Mouse (Mus musculus) testis, adult 2 months (tissue): Measurements from ENCODE around the gene March8. TPM values are rescaled to one million over a fixed set of nuclear protein-coding genes. Genes with fewer than 3 reads are reported as not detected.
"Not testable (repeated sequence)": the region's sequence is repeated elsewhere in the genome, so short reads cannot be mapped to it uniquely, and the experiment has no call there.

Experiments
- H3K27ac ChIP-seq: fragments of 200-500 bp; 2 replicates; pipeline ENCODE4 v1.5.1; 2012; ENCODE audit warnings: low read depth, low read length; ENCODE audit not compliant: control insufficient read depth, insufficient read depth
- H3K27me3 ChIP-seq: fragments of 200-500 bp; 2 replicates; pipeline ENCODE4 v1.6.1; 2012; ENCODE audit warnings: mild to moderate bottlenecking, low read length, moderate library complexity; ENCODE audit not compliant: control insufficient read depth, insufficient read depth
- H3K36me3 ChIP-seq: fragments of 200-500 bp; 2 replicates; pipeline ENCODE4 v1.6.1; 2012; ENCODE audit warnings: mild to moderate bottlenecking, low read length; ENCODE audit not compliant: control insufficient read depth, insufficient read depth
- H3K4me1 ChIP-seq: fragments of 200-500 bp; 2 replicates; pipeline ENCODE4 v1.6.1; 2012; ENCODE audit warnings: low read length; ENCODE audit not compliant: control insufficient read depth, insufficient read depth
- H3K4me3 ChIP-seq: fragments of 200-500 bp; 2 replicates; pipeline ENCODE4 v1.5.1; 2012; ENCODE audit warnings: low read depth, mild to moderate bottlenecking, low read length, moderate library complexity, mixed read lengths; ENCODE audit not compliant: control insufficient read depth
- CTCF ChIP-seq: fragments of 200-500 bp; IDR thresholded peaks from 2 replicates; pipeline ENCODE4 v1.5.1; 2012; ENCODE audit warnings: low read depth, mild to moderate bottlenecking, inconsistent platforms, low read length, moderate library complexity; ENCODE audit not compliant: control insufficient read depth, insufficient read depth, insufficient replicate concordance
- POLR2A ChIP-seq: fragments of 200-500 bp; IDR thresholded peaks from 2 replicates; pipeline ENCODE4 v1.6.1; 2012; ENCODE audit warnings: low read depth, mild to moderate bottlenecking, inconsistent platforms, low read length, moderate library complexity; ENCODE audit not compliant: control insufficient read depth
- polyA plus RNA-seq: library from polyadenylated mRNA; depleted of rRNA; stranded (reverse); fragments of >200 nt; gene quantifications from 2 replicates; pipeline ENCODE4 v1.2.3, GENCODE M21; 2012

March8 gene
- polyA plus RNA-seq, 1 experiment, result 20.0 TPM

DNA sequence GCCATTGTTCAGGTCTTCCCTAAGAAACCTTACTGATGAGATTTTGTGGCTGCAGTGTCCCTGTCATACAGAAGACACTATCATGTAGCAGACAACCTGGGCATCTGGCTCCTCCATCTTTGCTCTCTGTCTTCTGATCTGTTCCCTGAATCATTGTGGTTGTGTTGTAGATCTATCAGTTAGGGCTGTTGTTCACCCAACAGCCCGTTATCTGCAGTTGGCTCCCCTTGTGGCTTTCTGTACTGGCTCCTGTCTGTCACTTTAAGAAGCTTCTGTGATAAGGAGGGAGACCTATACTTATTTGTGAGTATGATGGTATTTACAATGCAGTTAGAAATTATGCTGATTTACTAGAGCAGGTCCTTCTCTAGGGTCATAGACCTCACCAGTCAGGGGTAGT is 2.7 kb downstream of the March8 start:
- no peak overlapping the region for H3K4me3 ChIP-seq
- TF ChIP-seq POLR2A (no peak), CTCF (no peak)
- H3K27me3 ChIP-seq, result no peaks in the 10 kb centered on the region
- H3K27ac ChIP-seq, result no peak overlapping the region
- no peaks in the 10 kb centered on the region for H3K36me3 ChIP-seq
- H3K4me1 ChIP-seq, result no peaks in the 10 kb centered on the region; the same call in 1 of the 2 replicates

DNA sequence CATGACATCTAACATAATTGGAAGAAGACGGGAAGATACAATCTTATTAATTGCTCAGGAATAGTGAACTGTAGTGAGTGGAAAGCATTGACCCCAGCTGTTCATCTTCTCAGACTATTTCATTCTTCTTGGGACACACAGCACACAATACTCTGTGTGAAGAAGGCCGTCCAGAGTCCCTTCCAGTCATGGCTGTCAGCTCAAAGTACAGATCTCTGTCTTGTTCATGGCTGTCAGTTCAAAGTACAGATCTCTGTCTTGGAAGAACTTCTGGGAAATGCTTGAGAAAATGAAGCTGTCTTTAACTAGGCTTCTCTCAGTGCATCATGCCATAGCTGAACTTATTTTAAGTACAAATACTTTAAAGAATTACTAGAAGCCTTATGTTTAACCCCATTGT is 10.1 kb downstream of the March8 start:
- Histone ChIP-seq H3K27me3 (no peaks in the 10 kb centered on the region), H3K4me1 (no peaks in the 10 kb centered on the region), H3K36me3 (no peaks in the 10 kb centered on the region), H3K4me3 (no peak overlapping the region), H3K27ac (no peak overlapping the region)
- TF ChIP-seq CTCF, result no peak
- TF ChIP-seq POLR2A, result no peak

DNA sequence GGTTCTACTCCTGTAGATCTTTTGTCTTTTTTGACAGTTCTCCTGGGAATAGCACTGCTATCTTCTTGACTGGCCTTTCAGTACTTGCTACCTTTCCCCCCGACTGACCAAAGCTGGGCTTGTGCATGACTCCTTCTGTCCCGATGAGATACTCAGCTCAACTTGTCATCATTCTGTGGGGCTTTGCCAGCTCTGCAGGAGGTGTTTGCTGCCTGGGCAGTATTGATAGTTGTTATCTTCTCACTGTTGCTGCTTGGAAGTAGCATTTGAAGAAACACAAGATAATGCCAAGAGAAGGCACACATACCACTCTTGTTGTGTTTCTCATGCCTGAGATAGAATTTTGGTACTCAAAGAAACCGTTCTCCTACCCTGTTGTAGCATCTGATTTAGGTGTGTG is 12.2 kb downstream of the March8 start:
- no peaks in the 10 kb centered on the region for H3K4me1 ChIP-seq
- H3K27me3 ChIP-seq, result no peaks in the 10 kb centered on the region
- no peaks in the 10 kb centered on the region for H3K36me3 ChIP-seq
- TF ChIP-seq POLR2A (no peak), CTCF (no peak)
- no peak overlapping the region for H3K27ac ChIP-seq
- H3K4me3 ChIP-seq, result no peak overlapping the region

DNA sequence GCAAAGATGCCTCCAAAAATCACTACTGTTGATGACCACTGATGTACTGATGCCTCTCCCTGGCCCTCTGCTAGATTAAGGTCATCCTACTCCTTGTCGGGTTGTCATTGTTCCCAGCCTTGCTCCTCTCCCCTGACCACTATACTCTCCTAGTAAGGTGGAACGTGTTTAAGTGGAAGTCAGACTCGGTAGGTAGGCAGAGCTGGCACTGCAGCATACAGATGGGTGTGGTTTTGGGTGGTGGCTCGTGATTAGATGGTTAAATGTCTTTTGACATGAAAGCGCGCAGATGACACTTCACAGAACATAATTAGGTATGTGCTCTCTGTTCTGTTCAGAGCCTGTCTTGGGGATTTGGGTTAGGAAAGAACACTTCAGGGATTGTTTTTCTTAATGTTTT is 12.8 kb downstream of the March8 start:
- Histone ChIP-seq H3K36me3 (no peaks in the 10 kb centered on the region), H3K4me3 (no peak overlapping the region)
- TF ChIP-seq CTCF (no peak), POLR2A (no peak)

DNA sequence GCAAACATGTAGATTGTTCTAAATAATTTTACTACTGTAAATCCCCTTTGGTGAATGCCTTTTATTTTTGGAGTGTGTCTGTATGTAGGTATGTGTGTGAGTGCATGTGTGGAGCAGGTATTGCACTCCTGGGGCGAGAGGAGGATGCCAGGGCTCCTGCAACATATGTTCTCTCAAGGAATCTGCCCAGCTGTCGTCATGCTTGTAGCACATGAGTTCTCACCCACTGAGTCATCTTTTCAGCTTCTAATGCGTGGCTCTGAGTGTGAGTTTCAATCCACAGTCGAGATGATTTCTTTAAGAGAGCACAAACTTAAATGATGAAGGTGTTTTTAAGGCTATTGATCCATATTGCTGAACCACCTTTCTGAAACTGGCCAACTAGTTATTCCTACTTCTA is 13.7 kb downstream of the March8 start:
- H3K4me1 ChIP-seq, result no peaks in the 10 kb centered on the region
- TF ChIP-seq CTCF (no peak), POLR2A (no peak)
- no peaks in the 10 kb centered on the region for H3K36me3 ChIP-seq
- H3K4me3 ChIP-seq, result no peak overlapping the region
- no peak overlapping the region for H3K27ac ChIP-seq
- no peaks in the 10 kb centered on the region for H3K27me3 ChIP-seq

More for the DNA sequence above, 12.8 kb downstream of the March8 start:
- Histone ChIP-seq H3K27ac (no peak overlapping the region), H3K4me1 (no peaks in the 10 kb centered on the region), H3K27me3 (no peaks in the 10 kb centered on the region)

DNA sequence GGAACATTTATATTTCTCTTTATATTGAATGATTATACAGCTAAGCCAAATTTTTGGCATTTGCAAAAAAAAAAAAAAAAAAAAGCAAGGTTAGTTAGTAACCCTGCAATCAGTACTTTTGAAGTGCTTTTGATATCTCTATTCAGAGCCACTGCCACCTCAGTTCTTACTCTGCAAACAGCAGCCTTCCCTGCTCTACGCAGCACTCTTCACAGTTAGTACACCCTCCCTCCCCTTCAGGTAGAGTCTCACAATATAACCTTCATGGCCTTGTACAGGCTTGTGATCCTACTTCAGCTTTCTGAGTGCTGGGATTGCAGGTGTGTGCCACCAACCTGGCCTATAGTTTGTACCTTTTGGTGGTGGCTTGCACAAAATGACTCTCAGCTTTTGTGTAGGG is 15.6 kb downstream of the March8 start:
- TF ChIP-seq CTCF, result no peak
- TF ChIP-seq POLR2A, result no peak
- no peaks in the 10 kb centered on the region for H3K36me3 ChIP-seq

DNA sequence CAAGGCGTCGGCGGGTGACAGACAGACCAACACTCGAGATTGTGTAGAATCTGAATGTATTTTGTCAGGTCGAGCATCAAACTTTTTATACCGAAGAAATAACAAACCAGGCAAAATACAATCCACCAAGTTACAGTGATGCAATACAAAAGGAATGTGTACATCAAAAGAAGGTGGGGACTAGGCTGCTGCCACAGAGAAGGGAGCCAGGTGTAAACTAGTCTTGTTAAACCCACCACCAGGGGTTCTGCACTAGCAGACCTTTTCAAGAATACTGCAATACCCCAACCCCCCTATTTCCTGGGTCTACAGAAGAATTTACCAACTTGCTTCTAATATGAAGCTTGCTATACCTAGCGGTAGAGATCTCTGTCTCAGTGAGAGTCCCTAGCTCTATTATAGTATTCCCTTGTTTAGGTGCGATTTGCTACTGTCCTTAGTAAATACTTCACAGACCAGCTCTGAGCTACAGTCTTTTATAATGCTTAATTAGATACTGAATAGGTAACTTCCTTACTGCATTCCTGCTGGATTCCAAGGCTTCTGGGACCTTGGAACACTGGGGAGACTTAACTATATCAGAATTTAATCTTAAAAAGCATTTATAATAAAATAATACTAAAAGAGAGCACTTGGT is 18.6 kb downstream of the March8 start:
- not testable (repeated sequence) for H3K27ac ChIP-seq

More for the DNA sequence above, 15.6 kb downstream of the March8 start:
- Histone ChIP-seq H3K27ac (no peak overlapping the region), H3K4me1 (no peaks in the 10 kb centered on the region), H3K4me3 (no peak overlapping the region), H3K27me3 (no peaks in the 10 kb centered on the region)

DNA sequence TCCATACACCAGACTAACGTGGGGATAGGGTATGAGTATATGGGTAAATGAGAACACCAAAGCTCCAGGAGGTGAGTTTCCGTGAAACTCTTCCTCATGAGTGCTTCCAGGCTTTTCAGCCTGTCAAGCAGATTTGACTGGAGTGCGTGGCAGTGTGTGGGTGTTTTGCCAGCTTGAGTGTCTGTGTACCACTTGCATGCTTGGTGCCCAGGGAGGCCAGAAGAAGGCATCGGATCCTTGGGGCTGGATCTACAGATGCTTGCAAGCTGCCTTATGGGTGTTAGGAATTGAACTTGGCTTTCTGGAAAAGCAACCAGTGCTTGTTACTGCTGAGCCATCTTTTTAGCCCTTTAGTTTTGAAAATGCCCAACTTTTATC is 19.1 kb downstream of the March8 start:
- Histone ChIP-seq H3K27me3 (no peaks in the 10 kb centered on the region), H3K27ac (no peak overlapping the region), H3K4me1 (no peaks in the 10 kb centered on the region), H3K4me3 (no peak overlapping the region), H3K36me3 (no peaks in the 10 kb centered on the region)
- no peak for TF ChIP-seq CTCF

More for the DNA sequence above, 18.6 kb downstream of the March8 start:
- not testable (repeated sequence) for H3K4me3 ChIP-seq, H3K36me3 ChIP-seq, H3K4me1 ChIP-seq, H3K27me3 ChIP-seq

DNA sequence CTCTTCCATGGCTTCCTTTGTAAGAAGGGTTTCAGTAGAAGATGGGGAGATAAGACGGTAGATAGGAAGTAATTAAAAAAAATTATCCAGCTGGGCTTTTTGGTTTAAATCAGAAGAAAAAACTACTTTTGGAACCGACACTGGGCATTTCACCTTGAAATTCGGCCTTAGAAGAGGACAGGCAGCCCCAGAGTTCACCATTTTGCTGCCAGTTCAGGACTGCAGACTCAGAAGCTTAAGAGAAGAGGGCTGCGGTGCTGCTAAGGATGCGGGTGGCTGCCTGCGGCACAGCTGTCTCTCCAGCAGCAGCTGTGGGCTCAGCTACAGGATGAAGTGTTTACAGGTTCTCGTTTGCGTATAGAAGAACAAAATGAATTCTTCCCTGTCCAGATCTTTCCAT is 20.2 kb downstream of the March8 start:
- Histone ChIP-seq H3K27me3 (no peaks in the 10 kb centered on the region), H3K27ac (0 out of 2 replicates have a peak overlapping the region, but pooled peaks have one; percentile 13), H3K36me3 (no peaks in the 10 kb centered on the region), H3K4me3 (no peak overlapping the region), H3K4me1 (no peaks in the 10 kb centered on the region)
- TF ChIP-seq CTCF (no peak), POLR2A (no peak)
